Mouse (Mus musculus) testis, adult 2 months (tissue): ENCODE data around the gene Slit3.

ENCODE experiments used
- CTCF ChIP-seq: fragments of 200-500 bp; IDR thresholded peaks from 2 replicates; pipeline ENCODE4 v1.5.1; 2012; ENCODE audit warnings: low read depth, mild to moderate bottlenecking, inconsistent platforms, low read length, moderate library complexity; ENCODE audit not compliant: control insufficient read depth, insufficient read depth, insufficient replicate concordance
- POLR2A ChIP-seq: fragments of 200-500 bp; IDR thresholded peaks from 2 replicates; pipeline ENCODE4 v1.6.1; 2012; ENCODE audit warnings: low read depth, mild to moderate bottlenecking, inconsistent platforms, low read length, moderate library complexity; ENCODE audit not compliant: control insufficient read depth

DNA sequence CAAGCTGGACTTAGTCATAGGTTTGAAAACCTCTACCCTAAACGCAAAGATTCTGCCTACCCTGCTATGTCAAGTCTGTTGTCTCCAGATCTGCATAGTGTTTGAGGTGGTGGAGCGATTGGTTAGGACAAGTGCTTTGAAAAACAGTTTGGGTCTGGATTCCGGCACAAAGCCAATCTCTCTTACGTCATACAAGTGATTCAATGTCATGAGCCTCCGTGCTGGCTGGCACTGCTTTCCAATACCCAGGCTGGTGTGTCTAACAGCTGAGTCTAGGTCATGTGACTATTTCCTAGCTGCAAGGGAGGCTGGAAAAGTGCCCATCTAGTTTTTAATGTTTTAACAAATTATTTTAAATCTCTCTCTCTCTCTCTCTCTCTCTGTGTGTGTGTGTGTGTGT, 196.2 kb downstream of the Slit3 start:
- TF ChIP-seq POLR2A (no peak), CTCF (no peak)
